Mouse (Mus musculus): Measurements from ENCODE around the gene Csrp3. TPM values are rescaled to one million over a fixed set of nuclear protein-coding genes. Genes with fewer than 3 reads are reported as not detected.

Csrp3 gene
- total and polyA plus RNA-seq, 3 experiments = 781 to 2,301 (median 1,931) TPM

DNA sequence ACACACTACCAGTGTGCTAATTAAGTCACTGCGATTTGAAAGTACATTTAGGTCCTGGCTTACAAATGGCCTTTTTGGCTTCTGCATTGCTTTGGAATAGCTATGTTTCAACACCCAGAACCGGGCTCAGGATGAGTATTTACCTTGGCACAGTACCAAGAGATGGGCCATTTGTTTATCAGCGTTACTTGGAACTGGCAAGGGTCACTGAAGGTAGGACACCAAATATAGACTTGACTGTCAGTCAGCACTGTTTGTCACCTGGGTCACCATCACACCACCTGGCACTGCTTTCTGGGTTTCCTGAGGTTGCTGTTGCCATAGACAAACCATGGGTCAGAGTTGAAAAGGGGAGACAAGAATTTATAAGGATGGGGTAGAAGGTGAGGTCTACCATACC, 5.5 kb downstream of the Csrp3 start:
- peak in 1 of 2 experiments; percentile 56 for DNase-seq
- Histone ChIP-seq H3K36me3 (ENCODE audit: control insufficient read depth, insufficient read depth, low read length) (peaks cover 29% of the 10 kb centered on the region), H3K4me3 (no peak overlapping the region; the same call in 1 of the 2 replicates), H3K9ac (ENCODE audit: low read depth, low read length) (no peak overlapping the region), H3K4me1 (ENCODE audit: control insufficient read depth, insufficient read depth, low read length) (no peaks in the 10 kb centered on the region; the same call in 1 of the 2 replicates), H3K79me2 (replicated peaks; ENCODE audit: control insufficient read depth, insufficient read depth, low read length) (no peaks in the 10 kb centered on the region), H3K27ac (peak overlapping the region; percentile 92), H3K27me3 (ENCODE audit: control insufficient read depth, insufficient read depth, low read length) (no peaks in the 10 kb centered on the region)
- intact Hi-C loops (cut with DNase I) = no loop called here
- 20% methylated on average over 3 of the region's 3 CpGs for WGBS
- TF ChIP-seq EP300 (IDR thresholded peaks at IDR 0.05; ENCODE audit: insufficient read depth, low read depth, low read length) (peak; percentile 85; the same call in 1 of the 2 replicates), CTCF (IDR thresholded peaks at IDR 0.05) (no peak), POLR2A (IDR thresholded peaks at IDR 0.05; ENCODE audit: insufficient read depth, low read depth, low read length) (peak; percentile 52; the same call in 1 of the 2 replicates)

DNA sequence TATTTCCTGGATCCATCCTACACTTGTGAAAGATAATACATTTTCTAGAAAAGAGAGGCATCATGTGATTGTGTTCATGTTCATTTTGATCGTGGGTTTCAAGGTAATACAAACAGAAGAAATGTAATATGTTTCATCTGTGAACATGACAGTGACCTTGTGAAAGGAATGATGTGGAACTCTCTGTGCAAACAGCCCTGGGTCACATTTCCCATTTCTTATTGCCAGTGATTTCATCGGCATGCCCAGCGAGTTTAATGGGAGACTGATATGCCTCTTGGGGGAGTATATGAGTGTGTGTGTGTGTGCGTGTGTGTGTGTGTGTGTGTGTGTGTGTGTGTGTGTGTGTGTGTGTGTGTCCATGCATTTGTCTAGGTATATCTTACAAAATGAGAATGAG, 6.3 kb downstream of the Csrp3 start:
- H3K4me3 ChIP-seq = no peak overlapping the region
- peaks cover 36% of the 10 kb centered on the region for H3K36me3 ChIP-seq (ENCODE audit: control insufficient read depth, insufficient read depth, low read length)
- no peaks in the 10 kb centered on the region for H3K79me2 ChIP-seq (replicated peaks; ENCODE audit: control insufficient read depth, insufficient read depth, low read length)
- peak overlapping the region; percentile 92 for H3K27ac ChIP-seq
- H3K4me1 ChIP-seq (ENCODE audit: control insufficient read depth, insufficient read depth, low read length) = peaks cover 1% of the 10 kb centered on the region
- WGBS = 52% methylated on average over 4 of the region's 4 CpGs
- intact Hi-C loops (cut with DNase I) = no loop called here
- TF ChIP-seq CTCF (IDR thresholded peaks at IDR 0.05) (no peak), POLR2A (IDR thresholded peaks at IDR 0.05; ENCODE audit: insufficient read depth, low read depth, low read length) (no peak), EP300 (IDR thresholded peaks at IDR 0.05; ENCODE audit: insufficient read depth, low read depth, low read length) (no peak)
- no peaks in the 10 kb centered on the region for H3K27me3 ChIP-seq (ENCODE audit: control insufficient read depth, insufficient read depth, low read length)
- no peak overlapping the region; the same call in 1 of the 2 replicates for H3K9ac ChIP-seq (ENCODE audit: low read depth, low read length)
- DNase-seq = no peak

DNA sequence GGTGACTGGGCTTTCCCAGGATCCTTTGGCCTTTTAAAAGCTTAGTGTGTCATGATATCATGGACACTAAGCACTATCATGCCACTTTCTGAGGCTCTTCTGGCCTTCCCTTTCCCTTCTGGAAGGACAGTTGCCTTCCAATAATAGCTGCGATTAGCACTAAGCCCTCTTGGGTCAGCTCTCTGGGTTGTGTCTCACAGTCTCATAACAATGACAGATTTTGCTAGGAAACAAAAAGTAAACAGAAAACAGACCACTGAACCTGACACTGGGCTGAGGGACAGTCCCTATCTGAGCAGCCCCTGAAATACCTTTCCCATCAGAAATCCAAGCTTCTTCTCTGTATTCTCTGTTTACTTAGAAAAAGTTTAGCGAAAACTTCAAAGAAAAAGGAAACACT, 7.3 kb downstream of the Csrp3 start:
- intact Hi-C loops (cut with DNase I) = no loop called here
- Histone ChIP-seq H3K36me3 (ENCODE audit: control insufficient read depth, insufficient read depth, low read length) (peaks cover 42% of the 10 kb centered on the region), H3K27me3 (ENCODE audit: control insufficient read depth, insufficient read depth, low read length) (no peaks in the 10 kb centered on the region), H3K9ac (ENCODE audit: low read depth, low read length) (peak overlapping the region; percentile 47), H3K4me3 (no peak overlapping the region), H3K27ac (peak overlapping the region; percentile 70), H3K79me2 (replicated peaks; ENCODE audit: control insufficient read depth, insufficient read depth, low read length) (no peaks in the 10 kb centered on the region), H3K4me1 (ENCODE audit: control insufficient read depth, insufficient read depth, low read length) (peaks cover 3% of the 10 kb centered on the region)
- 40% methylated on average over 2 of the region's 2 CpGs for WGBS
- no peak for DNase-seq
- TF ChIP-seq EP300 (IDR thresholded peaks at IDR 0.05; ENCODE audit: insufficient read depth, low read depth, low read length) (peak; percentile 67; the same call in 1 of the 2 replicates), POLR2A (IDR thresholded peaks at IDR 0.05; ENCODE audit: insufficient read depth, low read depth, low read length) (no peak)

DNA sequence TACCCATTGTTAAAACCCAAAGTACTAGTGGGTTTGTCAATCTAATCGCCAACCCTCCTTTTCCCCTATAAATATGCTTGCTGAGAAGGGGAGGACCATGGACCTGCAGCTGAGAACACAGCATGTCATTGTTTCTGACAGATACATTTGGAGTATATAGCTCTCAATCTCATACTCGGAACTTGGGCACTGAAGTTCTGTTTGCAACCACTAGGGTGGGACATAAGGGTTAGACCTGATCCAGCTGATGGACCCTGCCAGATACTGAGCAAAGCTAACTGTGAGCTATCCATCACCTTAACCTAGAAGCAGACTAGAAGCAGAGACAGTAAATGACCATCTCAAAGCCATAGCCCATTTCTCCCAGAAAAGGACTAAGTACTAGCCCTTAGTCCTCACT, 9.4 kb downstream of the Csrp3 start:
- intact Hi-C loops (cut with DNase I) = loop anchor here (10.0 kb wide), 1 partner anchor 426 kb away; no protein-coding TSS in a partner anchor
- Histone ChIP-seq H3K4me1 (ENCODE audit: control insufficient read depth, insufficient read depth, low read length) (peaks cover 5% of the 10 kb centered on the region), H3K9ac (ENCODE audit: low read depth, low read length) (no peak overlapping the region), H3K27me3 (ENCODE audit: control insufficient read depth, insufficient read depth, low read length) (no peaks in the 10 kb centered on the region), H3K36me3 (ENCODE audit: control insufficient read depth, insufficient read depth, low read length) (peaks cover 56% of the 10 kb centered on the region), H3K27ac (no peak overlapping the region; the same call in 1 of the 2 replicates), H3K79me2 (replicated peaks; ENCODE audit: control insufficient read depth, insufficient read depth, low read length) (no peaks in the 10 kb centered on the region), H3K4me3 (no peak overlapping the region)
- TF ChIP-seq CTCF (IDR thresholded peaks at IDR 0.05) = peak; percentile 54
- no peak for TF ChIP-seq EP300 (IDR thresholded peaks at IDR 0.05; ENCODE audit: insufficient read depth, low read depth, low read length)
- no peak for TF ChIP-seq POLR2A (IDR thresholded peaks at IDR 0.05; ENCODE audit: insufficient read depth, low read depth, low read length)
- DNase-seq = no peak
- WGBS = 52% methylated on average over 2 of the region's 2 CpGs

DNA sequence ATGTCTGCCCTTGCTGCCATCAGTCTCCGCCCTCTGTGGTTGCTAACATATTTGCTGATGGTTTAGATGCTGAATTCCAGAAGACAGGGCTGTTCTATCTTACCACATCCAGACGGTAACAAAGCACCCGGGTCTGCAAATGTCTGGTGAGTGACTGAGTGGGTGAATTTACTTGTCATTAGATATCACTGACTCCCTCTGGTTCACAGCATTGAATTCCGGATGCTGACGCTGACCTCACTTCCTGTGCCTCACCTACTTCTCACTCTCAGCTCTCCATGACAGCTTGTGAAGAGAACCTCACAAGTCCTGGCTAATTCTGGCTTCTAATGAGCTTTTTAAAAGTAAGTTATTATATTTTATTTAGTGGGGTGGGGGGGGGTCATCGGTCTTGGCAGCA, 10.9 kb downstream of the Csrp3 start:
- peaks cover 10% of the 10 kb centered on the region for H3K4me1 ChIP-seq (ENCODE audit: control insufficient read depth, insufficient read depth, low read length)
- no peak for TF ChIP-seq EP300 (IDR thresholded peaks at IDR 0.05; ENCODE audit: insufficient read depth, low read depth, low read length)
- TF ChIP-seq CTCF (IDR thresholded peaks at IDR 0.05) = no peak
- no peak for DNase-seq
- WGBS = 32% methylated on average over 6 of the region's 6 CpGs
- peaks cover 66% of the 10 kb centered on the region for H3K36me3 ChIP-seq (ENCODE audit: control insufficient read depth, insufficient read depth, low read length)
- no peak overlapping the region for H3K9ac ChIP-seq (ENCODE audit: low read depth, low read length)
- H3K79me2 ChIP-seq (replicated peaks; ENCODE audit: control insufficient read depth, insufficient read depth, low read length) = no peaks in the 10 kb centered on the region
- no peak overlapping the region for H3K4me3 ChIP-seq
- no peaks in the 10 kb centered on the region for H3K27me3 ChIP-seq (ENCODE audit: control insufficient read depth, insufficient read depth, low read length)
- no peak overlapping the region for H3K27ac ChIP-seq
- intact Hi-C loops (cut with DNase I) = loop anchor here (10.0 kb wide), 1 partner anchor 428 kb away; no protein-coding TSS in a partner anchor

DNA sequence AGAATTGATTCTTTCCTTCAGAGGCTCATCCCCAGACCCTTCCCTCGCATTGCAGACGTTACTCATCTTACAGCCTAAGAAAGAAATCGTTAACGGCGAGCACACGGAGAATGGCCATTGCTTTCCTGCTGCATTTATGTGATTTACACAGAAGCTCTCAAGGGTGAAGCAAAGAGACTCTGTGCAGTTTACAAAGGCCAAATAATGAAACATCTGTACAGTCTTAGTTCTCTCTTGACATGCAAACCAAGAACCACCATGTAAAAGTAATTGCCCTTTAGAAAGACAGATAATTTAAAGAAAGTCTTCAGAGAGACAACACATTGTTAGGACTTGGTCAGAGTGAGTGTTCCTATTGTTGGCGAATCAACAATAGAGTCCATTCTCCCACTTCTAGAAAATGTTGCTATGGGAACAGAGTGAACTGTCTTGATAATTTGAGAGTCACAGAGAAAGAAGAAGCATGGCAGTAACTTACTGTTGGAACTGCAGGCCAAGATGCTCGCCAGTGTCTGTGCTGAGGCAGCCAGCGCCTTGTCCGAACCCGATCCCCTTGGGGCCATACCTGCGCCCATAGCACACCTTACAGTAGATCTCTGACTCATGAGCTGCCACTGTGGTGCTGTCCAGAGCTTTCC, 12.7 kb downstream of the Csrp3 start:
- WGBS = 77% methylated on average over 12 of the region's 12 CpGs
- Histone ChIP-seq H3K4me1 (ENCODE audit: control insufficient read depth, insufficient read depth, low read length) (peaks cover 11% of the 10 kb centered on the region), H3K4me3 (no peak overlapping the region), H3K9ac (ENCODE audit: low read depth, low read length) (no peak overlapping the region), H3K27me3 (ENCODE audit: control insufficient read depth, insufficient read depth, low read length) (no peaks in the 10 kb centered on the region), H3K79me2 (replicated peaks; ENCODE audit: control insufficient read depth, insufficient read depth, low read length) (no peaks in the 10 kb centered on the region), H3K27ac (peak overlapping the region; percentile 20; the same call in 1 of the 2 replicates), H3K36me3 (ENCODE audit: control insufficient read depth, insufficient read depth, low read length) (peaks cover 63% of the 10 kb centered on the region)
- no peak for TF ChIP-seq POLR2A (IDR thresholded peaks at IDR 0.05; ENCODE audit: insufficient read depth, low read depth, low read length)
- no peak for TF ChIP-seq EP300 (IDR thresholded peaks at IDR 0.05; ENCODE audit: insufficient read depth, low read depth, low read length)
- TF ChIP-seq CTCF (IDR thresholded peaks at IDR 0.05) = no peak
- no peak for DNase-seq
- intact Hi-C loops (cut with DNase I) = loop anchor here (5.0 to 10.0 kb wide), 2 partner anchors 42 to 430 kb away; no protein-coding TSS in a partner anchor

All from heart, adult 2 months (tissue).